Mouse (Mus musculus) adipocyte (in vitro differentiated cells): ENCODE results near the gene Taf12.
A peak's percentile ranks its signal among the peaks of the same experiment; 100 is the strongest.

Experiments used
- DNase-seq: peaks from one replicate; pipeline ENCODE4 v3.0.0-alpha.2; 2016; ENCODE audit warnings: low spot score

The Taf12 gene

DNA sequence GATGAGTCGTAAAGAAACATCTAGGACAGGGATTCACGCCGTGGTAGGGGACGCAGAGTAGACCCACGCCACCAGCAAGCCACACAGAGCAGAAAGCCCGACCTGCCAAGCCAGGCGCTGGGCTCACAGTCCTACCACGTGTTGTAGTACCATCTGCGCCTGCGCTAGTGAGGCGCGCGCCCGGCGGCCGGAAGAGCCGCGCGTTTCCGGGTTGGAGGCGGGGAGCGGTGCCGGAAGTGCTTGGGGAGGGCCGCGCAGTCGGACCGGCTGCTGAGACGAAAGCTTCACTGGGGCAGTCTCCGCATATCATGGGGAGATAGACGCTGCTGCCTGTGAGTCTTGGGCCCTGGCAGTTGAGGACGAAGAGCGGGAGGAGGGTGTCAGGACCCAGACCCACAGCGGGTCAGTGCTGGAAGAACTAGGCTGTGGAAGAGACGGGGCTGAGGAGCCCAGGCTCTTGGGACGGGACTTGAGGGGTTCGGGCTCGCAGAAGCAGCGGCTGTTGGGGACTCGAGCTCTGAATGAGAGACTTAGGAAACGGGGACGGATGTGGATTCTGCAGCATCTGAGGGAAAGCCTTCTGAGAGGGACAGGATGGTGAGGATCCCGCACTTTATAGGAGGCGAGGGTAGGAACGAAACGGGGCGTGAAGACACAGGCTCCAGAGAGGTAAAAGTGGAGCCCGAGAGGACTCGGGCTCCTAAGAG is at the start of gene Taf12:
TSS of gene Taf12 (plus strand) at position 220 of the 707 bp plus-strand sequence.
- DNase-seq, result peak; percentile 92

GRCm38 (mm10) chr4:132230422-132230821 is 43.8 kb upstream of the Taf12 start:
- no peak for DNase-seq

DNA sequence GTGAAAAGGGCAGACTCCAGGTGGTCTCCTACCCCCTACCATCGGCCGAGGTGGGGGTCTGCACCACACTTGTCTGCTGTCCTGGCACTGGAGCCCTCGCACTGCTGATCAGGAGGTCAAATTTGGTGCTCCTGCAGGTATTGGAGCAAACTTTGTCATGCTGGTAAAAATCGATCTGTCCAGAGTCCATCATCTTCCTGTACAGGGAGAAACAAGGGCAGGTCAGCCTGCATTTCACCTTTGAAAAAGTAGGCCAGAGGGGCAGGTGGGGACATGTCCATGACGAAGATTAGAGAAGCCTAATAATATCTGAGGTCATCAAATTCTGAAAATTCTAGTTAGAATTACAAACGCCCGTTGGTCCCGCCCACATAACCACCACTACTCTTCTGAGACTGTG is 39.5 kb upstream of the Taf12 start:
- no peak for DNase-seq

DNA sequence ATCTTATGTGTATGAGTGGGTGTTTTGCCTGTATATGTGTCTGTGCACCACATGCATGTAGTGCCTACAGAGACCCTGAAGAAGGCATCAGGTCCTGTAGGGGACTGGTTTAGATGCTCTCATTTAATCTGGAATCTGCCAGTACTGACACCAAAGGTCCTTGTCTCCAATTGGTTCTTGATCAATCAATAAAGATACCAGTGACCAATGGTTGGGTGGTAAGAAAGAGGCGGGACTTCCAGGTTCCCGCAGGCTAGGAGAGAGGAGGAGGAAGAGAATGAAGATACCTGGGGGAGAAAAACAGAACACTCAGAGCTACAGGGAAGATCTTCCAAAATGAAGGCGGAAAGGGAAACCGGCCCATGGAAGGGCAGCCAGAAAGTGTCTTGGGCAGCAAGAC is 35.8 kb upstream of the Taf12 start:
- DNase-seq, result no peak

- DNase-seq, result no peak
Observed at GRCm38 (mm10) chr4:132240367-132240766, 33.8 kb upstream of the Taf12 start.

GRCm38 (mm10) chr4:132241208-132241607 is 33.0 kb upstream of the Taf12 start:
- DNase-seq, result no peak

- no peak for DNase-seq
Observed at GRCm38 (mm10) chr4:132245643-132246042, 28.5 kb upstream of the Taf12 start.

- DNase-seq, result no peak
Observed at GRCm38 (mm10) chr4:132247451-132247997, 26.7 kb upstream of the Taf12 start.

- no peak for DNase-seq
Observed at GRCm38 (mm10) chr4:132251596-132251995, 22.6 kb upstream of the Taf12 start.

DNA sequence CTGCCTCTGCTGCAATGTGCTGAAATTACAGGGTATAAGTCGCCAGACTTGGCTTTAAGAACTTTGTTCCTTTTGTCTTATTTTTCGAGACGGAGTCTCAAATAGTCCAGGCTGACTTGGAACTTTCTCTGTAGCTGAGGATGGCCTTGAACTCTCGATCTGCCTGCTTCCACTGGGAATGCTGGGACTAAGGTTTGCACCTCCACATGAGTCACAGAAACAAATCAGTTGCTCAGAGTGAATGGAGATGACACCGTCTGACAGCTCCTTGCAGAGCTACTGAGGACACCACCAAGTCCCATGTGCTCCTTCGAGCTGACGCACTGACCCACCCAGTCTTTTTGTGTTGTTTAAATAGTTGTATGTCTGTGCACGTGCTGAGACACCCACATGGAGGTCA is 21.0 kb upstream of the Taf12 start:
- no peak for DNase-seq

DNA sequence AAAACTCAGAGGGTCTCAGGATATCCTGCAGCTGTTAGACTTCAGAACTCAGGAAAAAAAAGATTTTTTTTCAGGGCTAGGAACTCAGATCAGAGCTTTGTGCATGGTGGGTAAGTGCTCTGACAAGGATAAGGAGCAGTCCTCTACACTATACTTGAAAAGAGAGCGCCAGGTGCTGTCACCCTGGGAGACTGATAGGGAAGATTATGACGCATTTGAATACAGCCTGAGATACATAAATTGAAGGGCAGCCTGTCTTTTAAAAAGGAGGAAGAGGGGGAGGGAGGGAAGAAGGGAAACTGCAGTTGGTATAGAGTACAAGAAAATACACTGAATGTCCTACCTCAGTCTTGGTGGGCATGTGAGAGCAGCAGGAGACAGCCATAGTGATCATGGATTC is 20.6 kb upstream of the Taf12 start:
- no peak for DNase-seq

DNA sequence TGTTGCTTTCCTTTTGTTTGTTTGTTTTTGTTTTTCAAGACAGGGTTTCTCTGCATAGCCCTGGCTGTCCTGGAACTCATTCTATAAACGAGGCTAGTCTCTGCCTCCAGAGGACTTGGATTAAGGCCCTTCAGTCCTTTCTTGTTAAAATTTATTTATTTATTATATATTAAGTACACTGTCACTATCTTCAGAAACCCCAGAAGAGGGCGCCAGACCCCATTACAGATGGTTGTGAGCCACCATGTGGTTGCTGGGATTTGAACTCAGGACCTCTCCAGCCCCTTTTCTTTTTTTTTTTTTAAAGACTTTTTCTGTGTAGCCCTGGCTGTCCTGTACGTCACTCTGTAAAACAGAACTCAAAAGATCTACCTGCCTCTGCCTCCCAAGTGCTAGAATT is 19.2 kb upstream of the Taf12 start:
- DNase-seq, result no peak

DNA sequence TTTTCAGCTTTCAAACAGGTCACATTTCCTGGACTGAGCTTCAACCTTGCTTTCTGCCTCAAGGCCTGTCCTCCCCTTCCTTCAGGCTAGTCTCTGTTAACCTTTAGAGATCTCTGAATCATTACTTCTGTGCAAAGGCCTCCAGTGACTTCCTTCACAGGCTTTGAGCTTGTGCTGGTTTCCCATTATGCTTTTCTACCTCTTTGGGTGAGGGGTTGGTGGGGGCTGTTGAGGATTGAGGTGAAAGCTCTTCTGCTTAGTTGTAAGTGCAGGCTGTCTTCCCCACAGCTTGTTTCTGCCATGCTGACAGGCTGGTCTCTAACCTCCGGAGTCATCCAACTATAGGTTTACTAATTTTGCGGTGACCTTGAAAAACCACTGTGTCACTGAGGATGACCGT is 17.8 kb upstream of the Taf12 start:
- DNase-seq, result no peak

- DNase-seq, result no peak
Observed at GRCm38 (mm10) chr4:132259248-132259647, 14.9 kb upstream of the Taf12 start.

GRCm38 (mm10) chr4:132260404-132261379 is 13.5 kb upstream of the Taf12 start:
- peak; percentile 62 for DNase-seq

GRCm38 (mm10) chr4:132261514-132262357 is 12.4 kb upstream of the Taf12 start, which contains the start of gene Gmeb1:
TSS of gene Gmeb1 (minus strand) at chr4:132261602.
- DNase-seq, result peak; percentile 67

GRCm38 (mm10) chr4:132262358-132262616 is 11.9 kb upstream of the Taf12 start:
- no peak for DNase-seq

- no peak for DNase-seq
Observed at GRCm38 (mm10) chr4:132263313-132263712, 10.9 kb upstream of the Taf12 start.

GRCm38 (mm10) chr4:132266835-132267349 is 7.3 kb upstream of the Taf12 start:
- no peak for DNase-seq

DNA sequence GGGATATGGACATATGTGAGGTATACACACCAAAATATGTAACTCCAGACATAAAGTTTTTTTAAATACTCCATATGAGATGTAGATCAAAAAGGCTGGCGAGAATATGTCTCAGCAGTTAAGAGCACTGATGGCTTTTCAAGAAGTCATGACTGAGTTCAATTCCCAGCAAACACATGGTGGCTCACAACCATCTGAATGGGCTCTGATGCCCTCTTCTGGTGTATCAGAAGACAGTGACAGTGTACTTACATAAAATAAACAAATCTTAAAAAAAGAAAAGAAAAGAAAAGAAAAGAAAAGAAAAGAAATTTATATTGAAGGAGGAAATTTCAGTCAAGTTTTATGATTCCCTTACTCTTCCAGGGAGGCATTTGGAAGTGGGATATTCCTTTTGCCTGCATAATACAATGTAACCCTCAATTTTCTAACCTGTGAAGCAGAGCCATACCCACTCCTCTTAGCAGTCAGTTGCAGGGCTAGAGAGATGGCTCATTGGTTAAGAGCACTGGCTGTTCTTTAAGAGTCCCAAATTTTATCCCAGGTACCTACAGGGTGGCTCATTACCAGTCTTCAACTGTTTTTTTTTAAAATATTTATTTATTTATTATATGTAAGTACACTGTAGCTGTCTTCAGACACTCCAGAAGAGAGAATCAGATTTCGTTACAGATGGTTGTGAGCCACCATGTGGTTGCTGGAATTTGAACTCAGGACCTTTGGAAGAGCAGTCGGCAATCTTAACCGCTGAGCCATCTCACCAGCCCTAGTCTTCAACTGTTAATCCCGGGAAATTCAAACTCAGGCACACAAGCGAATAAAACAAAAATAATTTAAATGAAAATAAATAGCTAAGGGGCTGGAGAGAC is 5.1 kb upstream of the Taf12 start:
- peak; percentile 58 for DNase-seq
